Mouse (Mus musculus) left cerebral cortex, adult 9 months (tissue): ENCODE measurements around the gene Mylk2.

Experiments used
- DNase-seq, 2 experiments: peaks; one replicate each; pipeline ENCODE4 v3.0.0; 2022; ENCODE audit warnings: low spot score in 2 of 2

Mylk2 gene

GRCm38 (mm10) chr2:152914310-152915120, 3.4 kb downstream of the Mylk2 start:
- peak; percentile 52 to 93 for DNase-seq

DNA sequence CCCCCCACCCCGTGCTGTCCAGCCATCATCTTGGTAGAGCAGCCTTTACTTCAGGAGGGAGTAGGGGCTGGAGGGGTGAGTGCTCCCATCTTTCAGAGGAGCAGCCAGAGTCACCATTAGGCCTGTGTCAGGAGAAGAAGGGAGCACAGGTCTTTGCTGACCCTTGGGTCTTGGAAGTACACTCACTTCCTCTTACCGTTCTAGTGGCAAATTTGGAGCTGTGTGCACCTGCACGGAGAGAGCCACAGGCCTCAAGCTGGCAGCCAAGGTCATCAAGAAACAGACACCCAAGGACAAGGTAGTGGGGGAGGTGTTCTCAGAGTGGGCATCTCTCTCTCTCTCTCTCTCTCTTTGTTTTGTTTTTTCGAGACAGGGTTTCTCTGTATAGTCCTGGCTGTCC, 4.3 kb downstream of the Mylk2 start:
- DNase-seq, result no peak

DNA sequence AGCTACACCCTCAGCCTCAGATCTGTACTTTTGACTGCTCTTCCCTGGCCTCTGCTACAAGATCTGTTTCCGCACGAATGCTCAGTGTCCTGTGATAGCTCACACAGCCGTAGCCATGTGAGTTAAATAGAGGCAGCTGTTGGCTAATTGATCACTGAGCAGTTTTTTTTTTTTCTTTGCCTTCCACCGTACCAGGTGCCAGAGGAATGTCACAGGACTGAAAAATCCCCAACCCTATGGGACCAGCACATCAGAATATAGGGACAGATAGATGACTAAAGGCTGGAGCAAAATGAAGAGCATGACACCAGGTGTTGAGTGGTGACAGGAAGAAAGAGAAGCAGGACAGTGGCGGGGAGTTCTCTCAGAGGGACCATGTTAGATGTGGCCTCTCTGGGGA, 5.0 kb downstream of the Mylk2 start:
- no peak for DNase-seq

DNA sequence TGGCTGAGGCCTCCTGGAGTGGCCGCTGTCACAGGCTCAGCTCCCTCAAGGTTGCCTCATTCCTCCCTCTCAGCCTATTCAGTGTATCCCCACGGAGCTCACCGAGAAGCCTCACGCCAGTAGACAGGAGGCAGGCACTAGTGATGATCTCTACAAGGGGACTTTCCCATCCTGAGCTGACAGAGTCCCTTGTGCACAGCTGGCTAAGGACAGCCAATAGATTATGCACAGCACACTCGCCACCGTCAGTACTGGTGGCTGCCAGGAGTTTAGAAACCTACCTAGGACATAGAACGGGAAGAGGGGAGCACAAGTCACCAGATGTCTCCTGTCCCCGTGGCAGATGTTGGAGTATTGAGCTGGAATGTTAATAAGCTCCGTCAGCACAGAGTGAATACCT, 6.5 kb downstream of the Mylk2 start:
- DNase-seq, result no peak

DNA sequence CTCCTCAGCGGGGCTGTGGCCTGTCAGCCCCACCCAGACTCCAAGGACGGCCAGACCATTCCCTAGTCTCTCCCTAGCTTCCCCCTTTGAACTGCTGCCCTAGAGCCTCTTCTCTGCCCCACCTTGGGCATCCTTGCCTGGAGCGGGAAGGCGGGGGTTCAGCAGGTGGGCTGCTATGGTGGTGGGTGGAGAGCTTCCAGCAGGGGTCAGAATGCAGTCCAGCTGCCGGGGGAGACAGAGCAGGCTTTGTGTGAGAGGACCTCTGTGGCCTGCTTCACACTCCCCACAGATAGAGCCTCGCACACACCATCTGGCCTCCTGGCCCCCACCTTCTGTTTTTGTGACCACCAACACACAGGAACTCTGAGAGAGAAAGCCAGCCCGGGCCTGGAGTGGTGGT, 11.2 kb downstream of the Mylk2 start:
- no peak for DNase-seq

DNA sequence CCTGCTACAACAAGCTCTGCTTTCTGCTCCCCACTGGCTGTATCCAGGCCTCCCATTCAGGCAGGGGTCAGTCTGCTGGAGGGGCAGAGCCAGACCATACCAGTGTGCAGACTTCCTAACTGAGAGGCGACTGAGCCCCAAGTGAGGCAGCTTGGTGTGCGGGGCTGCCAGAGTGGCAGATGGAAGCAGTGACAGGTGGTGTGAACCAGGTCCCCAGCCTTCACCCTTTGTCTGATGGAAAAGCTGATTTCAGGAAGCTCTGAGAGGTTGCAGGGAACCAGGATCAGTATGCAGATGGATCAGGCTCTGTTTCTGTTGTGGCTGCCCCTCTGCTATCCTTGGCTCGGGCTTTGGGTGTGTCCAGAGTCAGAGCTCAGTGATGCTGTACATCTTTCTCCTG, 12.5 kb downstream of the Mylk2 start:
- no peak for DNase-seq

DNA sequence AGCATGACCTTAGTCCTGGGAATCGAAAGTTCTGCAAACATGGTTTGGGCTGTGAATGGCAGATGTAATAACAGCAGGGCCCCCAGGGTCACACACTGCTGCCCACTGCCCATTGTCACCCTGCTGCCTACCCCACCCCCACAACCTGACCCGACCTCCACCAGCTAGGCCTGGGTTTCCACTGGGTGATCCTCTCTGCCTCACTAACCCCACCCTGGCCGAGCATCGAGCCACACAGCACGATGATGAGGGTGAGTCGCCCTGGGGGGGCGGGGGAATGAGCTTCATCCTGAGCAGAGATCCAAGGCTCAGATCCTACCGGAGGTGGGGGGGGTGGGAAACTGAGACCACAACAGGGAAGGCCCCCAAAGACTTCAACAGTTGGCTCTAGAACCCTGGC, 13.0 kb downstream of the Mylk2 start:
- no peak for DNase-seq

DNA sequence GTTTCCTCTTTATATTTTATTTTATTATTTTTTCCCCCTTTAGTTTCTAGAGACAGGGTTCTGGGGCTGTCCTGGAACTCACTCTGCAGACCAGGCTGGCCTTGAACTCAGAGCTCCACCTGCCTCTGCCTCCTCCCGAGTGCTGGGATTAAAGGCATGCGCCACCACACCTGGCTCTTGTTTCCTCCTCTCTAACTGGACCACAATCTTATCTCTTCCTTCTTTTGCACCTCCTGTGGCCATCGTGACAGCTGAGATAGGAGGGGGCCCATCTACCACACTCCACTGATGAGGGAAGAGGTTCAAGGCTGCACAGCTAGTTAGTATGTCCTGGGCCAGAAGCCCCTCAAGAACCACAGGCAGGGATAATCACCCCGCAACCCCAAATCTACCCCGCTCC, 13.4 kb downstream of the Mylk2 start:
- DNase-seq, result no peak

DNA sequence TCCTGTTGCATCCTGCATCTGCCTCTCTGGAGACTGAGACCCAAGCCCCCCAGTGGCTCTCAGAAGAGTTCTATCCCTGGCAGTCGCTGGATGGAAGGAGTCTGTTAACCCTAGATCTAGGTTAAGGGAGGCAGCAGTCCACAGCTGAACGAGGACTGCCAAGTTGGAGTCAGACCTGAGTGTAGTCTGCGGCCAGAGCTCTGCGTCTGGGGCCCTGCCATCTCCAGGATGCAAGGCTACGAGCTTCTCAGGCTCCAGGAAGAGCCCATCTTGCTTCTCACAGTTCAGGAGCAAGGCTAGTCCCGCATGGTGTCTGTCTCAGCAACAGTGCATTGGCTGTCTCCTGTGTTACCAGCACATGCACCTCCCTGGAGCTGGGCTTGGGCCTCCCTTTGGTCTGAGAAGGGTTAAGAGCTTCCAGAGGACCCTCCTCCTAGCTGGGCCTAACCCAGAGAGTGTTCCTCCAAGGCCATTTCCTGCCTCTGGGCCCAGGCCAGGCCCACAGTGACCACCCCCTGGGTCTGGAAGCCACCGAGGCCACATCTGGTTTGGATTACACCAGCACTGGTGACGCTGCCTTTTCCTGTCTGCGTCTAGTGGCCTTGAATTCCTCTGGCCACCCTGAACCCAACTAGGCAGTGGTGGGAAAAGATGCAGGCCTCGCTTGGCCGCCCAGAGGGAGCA, 14.2 kb downstream of the Mylk2 start:
- no peak for DNase-seq

DNA sequence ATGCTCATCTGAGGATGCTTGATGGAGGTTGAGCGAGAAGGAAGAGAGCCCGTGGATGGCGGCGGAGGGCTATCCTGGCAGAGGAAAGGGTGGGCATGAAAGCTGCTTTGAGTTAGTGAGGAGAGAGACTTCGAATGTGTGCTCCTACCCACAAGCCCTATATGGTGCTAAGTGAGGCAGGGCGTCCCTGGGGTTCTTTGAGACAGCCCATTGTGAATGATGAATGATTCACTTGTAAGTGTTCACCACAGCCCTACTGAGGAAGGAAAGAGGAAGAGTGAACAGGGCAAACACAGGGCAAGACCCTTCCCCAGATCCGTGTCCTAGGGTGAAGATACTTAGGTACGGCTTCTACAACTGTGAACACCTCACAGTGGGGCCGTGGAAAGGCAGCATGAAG, 15.7 kb downstream of the Mylk2 start:
- no peak for DNase-seq

DNA sequence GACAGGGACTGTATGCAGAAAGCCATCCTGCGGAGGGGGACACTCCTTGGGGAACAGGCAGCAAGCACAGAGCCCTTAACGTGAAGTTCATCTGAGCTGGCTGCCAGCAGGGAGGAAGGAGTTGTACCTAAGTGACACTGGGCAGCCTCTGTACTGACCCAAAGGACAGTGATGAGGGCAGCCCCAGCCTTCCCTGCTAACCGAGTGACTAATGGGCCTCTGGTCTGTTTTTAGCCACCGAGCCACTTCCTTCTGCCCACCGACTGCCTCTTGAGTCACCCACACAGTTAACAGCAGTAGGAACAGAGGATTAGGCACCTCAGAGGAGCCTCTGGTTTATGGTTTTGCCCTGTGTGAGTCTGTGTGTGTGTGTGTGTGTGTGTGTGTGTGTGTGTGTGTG, 16.2 kb downstream of the Mylk2 start:
- no peak for DNase-seq

- DNase-seq, result no peak
Measured at GRCm38 (mm10) chr2:152928219-152928987, 17.3 kb downstream of the Mylk2 start.

GRCm38 (mm10) chr2:152928988-152929370, 17.8 kb downstream of the Mylk2 start:
- no peak for DNase-seq

DNA sequence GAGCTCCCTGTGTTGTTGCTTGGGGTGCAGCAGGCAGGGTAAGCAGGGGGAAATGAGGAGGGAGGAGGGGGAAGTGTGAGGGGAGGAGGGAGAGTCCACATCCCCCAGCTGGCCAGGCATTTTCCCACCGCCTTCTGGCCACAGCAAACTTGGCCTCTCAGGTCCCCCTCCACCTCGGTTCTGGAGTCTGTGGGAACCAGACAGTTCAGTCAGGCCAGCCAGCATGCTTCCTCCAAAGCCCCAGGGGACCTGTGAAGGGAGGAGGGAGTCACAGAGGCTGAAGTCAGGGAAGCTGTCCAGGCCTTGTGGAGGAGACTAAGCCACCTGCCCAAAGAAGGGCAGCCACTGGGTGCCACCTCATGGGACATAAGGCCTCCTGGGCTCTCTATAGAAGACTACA, 19.1 kb downstream of the Mylk2 start:
- DNase-seq, result no peak

- no peak for DNase-seq
Measured at GRCm38 (mm10) chr2:152931456-152932160, 20.5 kb downstream of the Mylk2 start.

DNA sequence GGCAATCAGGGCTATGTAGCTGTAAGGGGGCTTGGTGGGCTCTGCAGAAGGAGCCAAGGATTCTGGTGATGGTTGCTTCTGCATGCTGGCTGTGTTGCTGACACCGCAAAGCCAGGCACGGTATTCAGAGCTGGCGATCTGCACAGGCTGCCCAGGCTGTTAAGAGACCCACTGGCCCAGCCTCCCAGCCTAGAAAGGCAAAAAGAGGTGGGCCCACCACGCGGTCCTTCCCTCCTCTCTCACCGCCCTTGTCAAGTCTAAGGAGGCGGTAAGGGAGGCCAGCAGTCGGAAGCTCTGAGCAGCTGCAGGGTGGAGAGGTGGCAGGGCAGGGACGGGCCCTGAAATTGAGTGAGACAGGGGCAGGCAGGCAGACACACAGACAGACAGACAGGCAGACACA, 21.9 kb downstream of the Mylk2 start, which contains the start of gene Foxs1:
Foxs1 (minus strand) TSS at position 161 of the 400 bp plus-strand sequence.
- DNase-seq, result no peak

GRCm38 (mm10) chr2:152933614-152934013, 22.5 kb downstream of the Mylk2 start:
- peak in 1 of 2 experiments; percentile 44 for DNase-seq

GRCm38 (mm10) chr2:152939846-152940245, 28.7 kb downstream of the Mylk2 start:
- DNase-seq, result peak in 1 of 2 experiments; percentile 71

- no peak for DNase-seq
Measured at GRCm38 (mm10) chr2:152941106-152941505, 30.0 kb downstream of the Mylk2 start.

GRCm38 (mm10) chr2:152941776-152942175, 30.6 kb downstream of the Mylk2 start:
- DNase-seq, result no peak

- DNase-seq, result no peak
Measured at GRCm38 (mm10) chr2:152942898-152943515, 31.9 kb downstream of the Mylk2 start.
